Mouse (Mus musculus): ENCODE data around the gene Ccdc172. TPM values are rescaled to one million over a fixed set of nuclear protein-coding genes. Genes with fewer than 3 reads are reported as not detected.

The Ccdc172 gene
- total RNA-seq, 1 experiment from 2014 or later = not detected

GRCm38 (mm10) chr19:58562301-58562815, 50.6 kb downstream of the Ccdc172 start:
- no peak for ATAC-seq (replicated peaks; ENCODE audit: low read depth, poor library complexity, severe bottlenecking)

- no peak for ATAC-seq (replicated peaks; ENCODE audit: low read depth, poor library complexity, severe bottlenecking)
Observed at GRCm38 (mm10) chr19:58571566-58571965, 59.8 kb downstream of the Ccdc172 start.

- no peak for ATAC-seq (replicated peaks; ENCODE audit: low read depth, poor library complexity, severe bottlenecking)
Observed at GRCm38 (mm10) chr19:58572429-58573071, 60.8 kb downstream of the Ccdc172 start.

DNA sequence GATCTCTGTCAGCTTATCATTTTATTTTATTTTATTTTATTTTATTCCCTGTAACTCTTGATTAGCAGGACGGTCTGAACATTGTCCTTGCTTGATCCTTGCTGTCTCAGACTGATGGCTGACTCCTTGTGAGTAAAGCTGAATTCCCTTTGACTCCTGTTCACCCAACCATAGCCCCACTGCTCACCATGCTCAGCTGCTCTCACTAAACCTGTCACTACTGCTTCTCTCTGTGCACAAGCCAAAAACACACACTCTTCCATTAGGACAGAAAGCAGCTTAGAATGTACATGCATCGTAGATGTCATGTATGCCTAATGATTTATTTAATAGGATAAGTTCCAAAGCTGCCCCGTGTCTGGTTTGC, 61.3 kb downstream of the Ccdc172 start:
- ATAC-seq (replicated peaks; ENCODE audit: low read depth, poor library complexity, severe bottlenecking) = no peak

GRCm38 (mm10) chr19:58582018-58582417, 70.2 kb downstream of the Ccdc172 start:
- ATAC-seq (replicated peaks; ENCODE audit: low read depth, poor library complexity, severe bottlenecking) = no peak

- ATAC-seq (replicated peaks; ENCODE audit: low read depth, poor library complexity, severe bottlenecking) = no peak
Observed at GRCm38 (mm10) chr19:58582956-58583355, 71.2 kb downstream of the Ccdc172 start.

GRCm38 (mm10) chr19:58586046-58586445, 74.3 kb downstream of the Ccdc172 start:
- no peak for ATAC-seq (replicated peaks; ENCODE audit: low read depth, poor library complexity, severe bottlenecking)

DNA sequence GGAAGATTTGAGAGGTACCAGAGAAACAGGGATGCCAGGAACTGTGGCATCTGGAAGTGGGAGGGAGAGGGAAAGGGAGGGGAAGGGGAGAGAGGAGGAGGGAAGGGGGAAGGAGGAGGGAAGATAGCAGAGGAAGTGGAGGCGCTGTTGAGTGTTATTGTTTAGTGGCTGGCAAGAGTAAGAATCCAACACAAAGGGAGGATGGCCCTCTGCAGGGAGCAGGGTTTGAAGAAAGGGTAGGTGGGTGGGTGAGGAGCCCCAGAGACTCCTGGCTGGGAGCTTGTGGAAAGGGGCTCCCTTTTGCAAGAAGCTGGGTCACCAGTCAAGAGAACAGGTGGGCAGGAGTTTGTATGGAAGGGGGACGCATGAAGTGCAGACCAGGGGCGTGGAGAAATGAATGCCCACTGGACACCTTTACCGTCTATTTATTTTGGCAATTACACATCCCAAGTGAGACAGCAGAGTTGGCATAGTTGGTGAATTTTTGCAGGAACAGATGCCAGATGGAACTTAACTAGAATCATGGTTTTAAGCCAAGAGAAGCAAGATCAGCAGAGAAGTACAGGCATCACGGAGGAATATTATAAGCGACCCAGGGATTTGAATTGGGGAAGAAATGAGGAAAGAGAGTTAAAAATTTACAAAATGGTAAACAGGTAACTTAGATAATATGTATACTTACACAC, 78.6 kb downstream of the Ccdc172 start:
- no peak for ATAC-seq (replicated peaks; ENCODE audit: low read depth, poor library complexity, severe bottlenecking)

DNA sequence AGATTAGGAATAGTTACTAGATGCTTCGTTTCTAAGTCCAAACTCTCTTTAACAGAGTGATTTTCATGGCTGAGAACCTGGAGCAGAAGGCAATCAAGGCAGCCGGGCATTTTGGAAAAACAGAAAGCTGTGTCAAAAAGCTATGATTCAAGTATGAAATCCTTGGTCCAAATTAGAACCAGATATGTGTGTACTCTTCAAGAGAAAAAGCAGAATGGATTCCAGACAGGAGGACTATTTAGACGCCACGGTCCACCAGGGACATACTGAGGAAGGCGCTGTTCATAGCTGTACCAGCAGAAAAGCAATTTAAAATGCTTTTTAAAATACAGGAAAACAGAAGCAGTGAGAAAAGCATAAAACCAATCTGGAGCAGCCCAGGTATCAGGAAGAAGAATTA, 88.6 kb downstream of the Ccdc172 start:
- no peak for ATAC-seq (replicated peaks; ENCODE audit: low read depth, poor library complexity, severe bottlenecking)

Other genes starting within 250 kb of the Ccdc172 start
- 0.09 TPM in 1 of 2 replicates, not detected in the other for gene Gfra1, start 56.1 kb upstream of the Ccdc172 start, total RNA-seq (2017)
- gene Pnlip, start 140.5 kb downstream of the Ccdc172 start, total RNA-seq (2017) = not detected in 2 replicates
- not detected in 2 replicates for gene Pnliprp1, start 216.9 kb downstream of the Ccdc172 start, total RNA-seq (2017)
- not detected in 2 replicates for gene Pnliprp2, start 247.7 kb downstream of the Ccdc172 start, total RNA-seq (2017)